Mouse (Mus musculus) right cerebral cortex, postnatal 4 days (tissue): ENCODE measurements around the gene Sprr2a2.
"Not testable (repeated sequence)": the region's sequence is repeated elsewhere in the genome, so short reads cannot be mapped to it uniquely, and the experiment has no call there.

ENCODE experiments used
- DNase-seq: peaks from one replicate; pipeline ENCODE4 v3.0.0-alpha.2; 2022

Sprr2a2 gene

GRCm38 (mm10) chr3:92279663-92280062 is 63.9 kb downstream of the Sprr2a2 start:
- not testable (repeated sequence) for DNase-seq

- DNase-seq: not testable (repeated sequence)
Measured at GRCm38 (mm10) chr3:92280963-92281606, 65.4 kb downstream of the Sprr2a2 start.

- not testable (repeated sequence) for DNase-seq
Measured at GRCm38 (mm10) chr3:92285101-92285500, 69.4 kb downstream of the Sprr2a2 start, which contains the start of gene Sprr2a3. TSS of gene Sprr2a3 (plus strand) at chr3:92285417.

- not testable (repeated sequence) for DNase-seq
Measured at GRCm38 (mm10) chr3:92288489-92288888, 72.8 kb downstream of the Sprr2a2 start.
